Mouse (Mus musculus) thymus, postnatal 25 days (tissue): Measurements from ENCODE around the gene Bglap3.
A peak's percentile ranks its signal among the peaks of the same experiment; 100 is the strongest.
"Not testable (repeated sequence)": the region's sequence is repeated elsewhere in the genome, so short reads cannot be mapped to it uniquely, and the experiment has no call there.

Experiments
- DNase-seq: peaks from one replicate; pipeline ENCODE4 v3.0.0; 2022

Bglap3 gene

GRCm38 (mm10) chr3:88375750-88376626 is 3.4 kb upstream of the Bglap3 start:
- peak; percentile 64 for DNase-seq

DNA sequence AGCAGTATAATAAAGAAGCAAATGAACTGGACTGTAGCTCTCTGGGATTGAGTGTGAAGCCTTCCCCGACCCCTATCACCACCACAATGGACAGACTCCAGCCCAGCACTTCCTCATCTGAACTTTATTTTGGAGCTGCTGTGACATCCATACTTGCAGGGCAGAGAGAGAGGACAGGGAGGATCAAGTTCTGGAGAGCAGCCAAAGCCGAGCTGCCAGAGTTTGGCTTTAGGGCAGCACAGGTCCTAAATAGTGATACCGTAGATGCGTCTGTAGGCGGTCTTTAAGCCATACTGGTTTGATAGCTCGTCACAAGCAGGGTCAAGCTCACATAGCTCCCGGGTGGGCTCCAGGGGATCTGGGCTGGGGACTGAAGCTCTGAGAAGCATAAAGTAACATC is 4.0 kb downstream of the Bglap3 start:
- not testable (repeated sequence) for DNase-seq

- DNase-seq: not testable (repeated sequence)
Observed at GRCm38 (mm10) chr3:88367517-88367916, 5.0 kb downstream of the Bglap3 start.

- peak; percentile 84 for DNase-seq
Observed at GRCm38 (mm10) chr3:88366830-88367428, 5.6 kb downstream of the Bglap3 start.

DNA sequence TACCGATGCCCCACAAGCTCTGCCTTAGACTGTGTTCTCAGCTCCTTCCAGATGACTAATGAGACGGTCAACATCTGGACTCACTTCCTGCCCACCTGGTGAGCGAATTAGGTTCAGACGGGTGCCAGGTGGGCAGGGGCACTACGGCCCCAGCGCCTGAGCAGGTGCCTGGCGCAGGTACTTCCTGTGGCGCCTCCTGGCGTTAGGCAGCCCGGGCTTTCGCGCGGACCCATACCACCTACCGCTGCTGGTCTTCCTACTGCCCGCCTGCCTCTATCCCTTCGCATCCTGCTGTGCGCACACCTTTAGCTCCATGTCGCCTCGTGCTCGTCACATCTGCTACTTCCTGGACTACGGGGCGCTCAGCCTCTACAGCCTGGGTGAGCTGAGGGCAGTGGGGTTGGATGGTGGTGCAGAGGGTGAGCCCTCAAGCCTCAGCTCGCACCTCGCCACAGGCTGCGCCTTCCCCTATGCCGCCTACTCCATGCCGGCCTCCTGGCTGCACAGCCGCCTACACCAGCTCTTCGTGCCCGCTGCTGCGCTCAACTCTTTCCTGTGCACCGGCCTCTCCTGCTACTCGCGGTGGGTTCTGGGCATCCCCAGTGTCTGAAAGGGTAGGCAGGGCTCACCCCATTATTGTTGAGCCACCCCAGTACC is 6.7 kb downstream of the Bglap3 start:
- DNase-seq: peak; percentile 19

GRCm38 (mm10) chr3:88364337-88364736 is 8.2 kb downstream of the Bglap3 start, which contains the start of gene Paqr6:
TSS of gene Paqr6 (plus strand) at chr3:88364584.
- no peak for DNase-seq

DNA sequence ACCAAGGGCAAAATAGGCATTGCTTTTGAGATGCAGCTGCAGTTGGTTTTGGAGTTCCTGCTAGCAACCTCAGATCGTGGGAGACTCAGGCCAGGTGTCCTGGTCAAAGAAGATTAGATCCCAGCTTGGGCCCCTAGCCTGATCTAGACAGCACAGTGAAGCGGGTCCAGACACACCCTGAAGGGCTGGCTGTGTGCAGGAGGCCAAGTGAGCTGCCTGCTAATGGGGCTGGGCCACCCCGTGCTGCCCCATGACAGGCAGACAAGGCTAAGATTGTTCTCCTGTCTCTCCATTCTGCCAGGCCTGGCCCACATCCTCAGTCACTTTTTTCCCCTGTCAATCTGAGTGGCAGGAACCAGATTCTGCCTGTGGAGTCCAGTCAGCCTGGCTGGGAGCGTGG is 8.8 kb downstream of the Bglap3 start:
- DNase-seq: no peak

- DNase-seq: no peak
Observed at GRCm38 (mm10) chr3:88361612-88362313, 10.8 kb downstream of the Bglap3 start.

GRCm38 (mm10) chr3:88361096-88361495 is 11.4 kb downstream of the Bglap3 start:
- peak; percentile 31 for DNase-seq

GRCm38 (mm10) chr3:88359989-88360388 is 12.6 kb downstream of the Bglap3 start:
- DNase-seq: no peak

GRCm38 (mm10) chr3:88359584-88359983 is 13.0 kb downstream of the Bglap3 start:
- DNase-seq: no peak

- DNase-seq: no peak
Observed at GRCm38 (mm10) chr3:88354396-88355165, 18.0 kb downstream of the Bglap3 start.

DNA sequence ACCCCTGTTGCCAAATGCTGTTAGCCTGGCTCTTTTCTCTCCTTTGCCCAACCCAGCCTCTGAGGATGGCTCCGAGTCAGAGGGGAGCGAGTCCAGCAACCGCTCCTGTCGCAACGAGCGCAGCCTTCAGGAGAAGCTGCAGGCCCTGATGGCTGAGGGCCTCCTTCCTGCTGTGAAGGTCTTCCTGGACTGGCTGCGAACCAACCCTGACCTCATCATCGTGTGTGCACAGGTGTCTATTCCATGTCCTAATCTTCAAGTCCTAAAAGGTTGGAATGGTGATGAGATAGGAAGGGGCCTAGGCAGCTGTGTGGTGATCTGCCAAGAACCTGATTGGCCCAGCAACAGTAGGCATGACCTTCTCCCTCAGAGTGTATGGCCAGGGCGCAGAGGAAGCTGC is 19.6 kb downstream of the Bglap3 start:
- DNase-seq: no peak

GRCm38 (mm10) chr3:88350732-88351131 is 21.8 kb downstream of the Bglap3 start:
- DNase-seq: no peak

- no peak for DNase-seq
Observed at GRCm38 (mm10) chr3:88339006-88339405, 33.5 kb downstream of the Bglap3 start.

DNA sequence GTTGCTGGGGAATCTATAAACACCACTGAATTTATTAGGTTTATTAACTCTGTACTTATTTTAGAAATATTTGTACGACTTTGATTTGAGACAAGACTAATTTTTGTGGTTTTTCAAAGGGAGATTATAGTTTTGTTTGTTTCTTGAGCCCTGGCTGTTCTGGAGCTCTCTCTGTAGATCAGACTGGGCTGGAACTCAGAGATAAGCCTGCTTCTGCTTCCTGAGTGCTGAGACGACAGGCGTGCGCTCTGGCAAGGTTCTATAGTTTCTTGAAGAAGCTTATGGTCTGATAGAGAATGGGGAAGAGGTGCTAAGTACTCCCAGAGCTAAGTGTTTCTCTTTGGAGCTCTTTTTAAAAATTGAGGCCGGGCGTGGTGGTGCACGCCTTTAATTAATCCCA is 34.2 kb downstream of the Bglap3 start:
- no peak for DNase-seq

DNA sequence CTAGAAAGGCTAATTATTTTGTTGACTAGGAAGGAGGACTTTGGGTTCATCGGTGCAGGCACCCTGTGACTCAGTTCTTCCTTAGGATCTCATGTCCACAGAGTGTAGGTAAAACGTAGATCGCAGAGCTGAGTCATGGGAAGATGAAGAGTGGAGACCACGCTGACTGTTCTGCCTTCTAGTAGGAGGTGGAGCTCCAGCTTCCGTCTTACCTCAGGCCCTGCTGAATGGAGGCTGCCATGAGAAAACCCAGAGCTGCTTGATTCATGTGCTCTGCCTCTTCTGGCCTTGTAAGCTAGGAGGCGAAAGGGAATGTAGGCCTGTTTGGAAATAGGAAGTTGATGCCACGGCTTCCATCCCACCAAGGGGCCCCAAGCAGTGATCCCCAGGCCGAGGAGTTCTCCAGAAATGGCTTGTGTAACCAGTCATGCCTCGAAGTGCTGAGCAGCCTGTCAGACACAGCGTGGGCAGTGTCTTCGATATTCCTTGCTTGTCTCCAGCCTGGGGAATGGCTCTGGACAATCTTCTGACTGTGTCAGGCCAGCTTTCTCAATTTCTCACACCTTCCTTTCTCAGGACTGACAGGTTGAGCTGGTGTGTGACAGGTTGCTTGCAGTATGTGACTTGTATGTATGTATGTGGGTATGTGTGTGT is 35.0 kb downstream of the Bglap3 start:
- peak; percentile 25 for DNase-seq

GRCm38 (mm10) chr3:88336058-88337013 is 36.2 kb downstream of the Bglap3 start, which contains the start of the genes Tmem79 and Smg5:
TSS of gene Tmem79 (minus strand) at chr3:88336148.
TSS of gene Smg5 (plus strand) at chr3:88336260.
- DNase-seq: peak; percentile 98

DNA sequence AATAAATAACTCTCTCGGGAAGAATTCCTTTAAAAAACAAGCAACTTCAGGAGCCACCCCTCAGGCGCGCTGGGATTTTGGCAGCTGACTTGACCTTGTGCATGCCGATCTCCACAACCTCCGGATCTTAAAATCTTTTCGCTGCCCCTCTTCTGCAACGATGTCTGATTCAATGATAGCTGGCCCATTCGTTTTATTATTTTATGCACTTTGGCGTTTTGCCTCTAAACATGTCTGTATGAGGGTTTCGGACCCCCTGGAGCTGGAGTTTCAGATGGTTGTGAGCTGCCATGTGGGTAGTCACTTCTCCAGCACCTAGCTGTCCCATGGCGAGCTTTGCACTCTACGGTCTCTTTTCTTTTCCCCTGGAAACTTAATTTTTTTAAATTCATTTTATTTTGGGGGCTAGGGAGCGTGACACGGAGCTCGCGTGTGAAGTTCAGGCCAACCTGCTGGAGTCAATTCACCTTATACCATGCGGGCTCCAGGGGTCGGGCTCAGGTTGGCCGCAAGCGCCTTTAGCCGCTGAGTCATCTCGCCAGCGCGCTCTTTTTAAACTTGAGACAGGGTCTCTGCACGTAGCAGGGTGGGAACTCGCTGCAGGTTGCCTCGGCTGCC is 37.0 kb downstream of the Bglap3 start:
- no peak for DNase-seq

DNA sequence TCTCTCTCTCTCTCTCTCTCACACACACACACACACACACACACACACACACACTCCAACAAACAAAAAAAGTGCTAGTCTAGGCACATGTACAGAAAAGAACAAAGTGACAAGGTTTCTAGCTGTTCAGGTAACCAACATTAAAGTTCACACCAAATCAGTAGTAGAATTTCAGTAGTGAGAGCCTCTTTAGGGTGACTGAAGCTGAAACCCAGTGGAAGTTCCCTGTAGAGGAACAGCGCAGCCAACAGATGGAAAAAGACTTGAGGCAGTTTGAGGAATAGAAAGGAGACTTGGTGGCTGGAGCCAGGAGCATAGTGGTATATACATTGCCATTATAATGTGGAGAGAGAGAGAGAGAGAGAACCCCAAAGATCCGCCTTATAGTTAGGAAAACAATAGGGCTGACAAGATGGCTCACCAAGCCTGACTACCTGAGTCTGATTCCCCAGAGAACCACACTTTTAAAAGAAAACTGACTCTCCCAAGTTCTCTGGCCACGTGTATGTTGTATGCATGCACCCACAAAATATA is 37.6 kb downstream of the Bglap3 start:
- DNase-seq: no peak
